Mouse (Mus musculus): ENCODE measurements around the gene Clec12b.
"Not testable (repeated sequence)": the region's sequence is repeated elsewhere in the genome, so short reads cannot be mapped to it uniquely, and the experiment has no call there.

Gene Clec12b

DNA sequence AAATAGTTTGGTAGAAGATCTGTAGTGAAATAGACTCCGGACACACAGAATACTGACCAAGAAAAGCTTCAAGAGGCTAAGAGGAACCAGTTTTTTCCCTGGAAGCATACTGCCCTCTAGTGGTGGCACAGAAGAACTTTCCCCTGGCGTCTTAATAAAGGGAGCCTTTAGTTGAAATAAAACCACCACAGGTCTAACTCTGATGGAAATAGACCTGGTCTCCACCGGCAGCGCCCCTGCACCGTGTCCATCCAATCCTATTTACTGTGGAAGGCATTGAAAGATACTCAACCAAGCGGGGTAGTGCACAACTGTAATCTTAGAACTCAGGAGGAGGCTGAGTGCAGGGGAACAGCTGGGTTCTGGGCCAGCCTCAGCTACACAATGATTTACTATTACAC, 19.7 kb downstream of the Clec12b start:
- DNase-seq: peak; percentile 3

DNA sequence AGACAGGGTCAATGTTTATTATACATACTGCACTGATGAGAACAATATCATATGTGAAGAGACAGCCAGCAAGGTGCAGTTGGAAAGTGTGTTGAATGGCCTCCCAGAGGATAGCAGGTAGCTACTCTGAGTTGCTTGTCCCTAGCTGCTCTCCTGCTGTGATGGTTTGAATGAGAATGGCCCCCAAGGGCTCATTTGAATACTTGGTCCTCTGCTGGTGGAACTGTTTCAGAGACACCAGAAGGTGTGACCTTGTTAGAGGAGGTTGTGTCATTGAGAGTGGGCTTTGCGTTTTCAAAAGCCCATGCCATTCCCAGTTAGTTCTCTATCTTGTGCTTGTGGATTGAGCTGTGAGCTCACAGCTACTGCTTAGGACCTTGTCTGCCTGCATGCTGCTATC, 21.7 kb downstream of the Clec12b start:
- no peak for DNase-seq

DNA sequence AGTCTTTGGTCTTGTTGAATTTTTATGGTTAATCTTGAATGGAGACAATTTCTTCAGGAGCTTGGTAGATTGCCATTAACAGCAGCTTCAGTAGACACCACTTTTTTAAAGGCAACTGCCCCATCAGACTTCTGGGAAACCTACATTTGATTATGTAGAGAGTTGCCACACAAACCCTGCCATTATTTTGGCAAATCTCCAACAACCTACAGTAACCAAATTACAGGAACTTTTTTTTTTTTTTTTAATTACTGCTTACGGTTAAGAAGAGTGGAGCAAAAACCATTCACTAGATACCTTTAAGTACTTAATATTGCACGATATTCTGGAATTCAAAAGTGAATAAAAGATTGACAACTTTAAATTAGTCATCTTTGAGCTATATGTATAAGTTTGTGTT, 26.2 kb downstream of the Clec12b start:
- DNase-seq: no peak

DNA sequence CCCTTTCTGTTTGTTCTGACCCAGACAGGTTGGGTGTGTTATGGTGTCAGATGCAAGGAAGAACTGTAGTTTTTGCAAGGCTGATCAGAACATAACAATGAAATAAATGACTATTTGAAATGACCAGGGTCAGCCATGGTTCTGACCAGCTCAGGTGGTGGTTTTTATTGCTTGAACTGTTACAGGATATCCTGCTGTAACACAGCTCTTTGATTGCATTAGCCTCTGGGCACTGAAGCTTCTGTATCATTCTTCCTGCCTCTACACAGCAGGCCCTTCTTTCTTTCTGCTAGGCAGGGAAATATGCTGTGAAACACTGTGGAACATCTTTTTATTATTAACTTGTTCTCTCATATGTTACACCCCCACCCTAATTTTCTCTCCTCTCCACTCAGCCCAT, 29.2 kb downstream of the Clec12b start:
- no peak for DNase-seq

DNA sequence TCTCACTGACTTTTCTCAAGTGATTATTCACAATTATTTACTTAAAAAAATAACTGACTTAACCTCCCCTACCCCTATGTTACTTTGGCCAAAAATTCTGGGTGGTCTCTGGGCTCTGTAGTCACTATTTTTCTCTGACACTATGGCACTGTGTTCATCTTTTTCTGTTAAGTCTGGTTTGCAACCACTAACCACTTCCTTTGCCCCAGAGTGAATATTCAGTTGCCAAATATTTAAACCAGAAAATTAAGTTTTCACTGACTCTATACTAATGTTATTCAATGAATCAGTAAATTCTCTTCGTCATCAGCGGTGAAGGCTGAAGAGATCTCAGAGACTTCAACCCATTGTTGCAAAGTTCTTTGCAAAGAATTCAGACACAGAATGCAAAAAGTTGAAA, 29.9 kb downstream of the Clec12b start:
- DNase-seq: no peak

DNA sequence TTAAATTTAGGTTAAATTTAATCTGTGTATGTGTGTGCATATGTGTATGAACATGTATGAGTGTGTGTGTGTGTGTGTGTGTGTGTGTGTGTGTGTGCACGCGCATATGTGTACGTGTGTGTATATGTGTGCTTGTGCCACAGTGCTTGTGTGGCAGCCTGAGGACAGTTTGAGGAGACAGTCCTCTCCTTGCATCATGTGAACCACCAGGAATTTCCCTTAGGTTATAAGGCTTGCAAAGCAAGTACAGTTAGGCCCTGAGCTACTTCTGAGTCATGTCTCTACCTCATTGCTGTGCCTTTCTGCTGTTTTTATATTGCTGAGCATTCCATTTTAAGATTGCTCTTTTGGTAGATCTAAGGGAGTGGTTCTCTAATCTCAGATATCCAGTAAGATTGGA, 34.6 kb downstream of the Clec12b start:
- no peak for DNase-seq

DNA sequence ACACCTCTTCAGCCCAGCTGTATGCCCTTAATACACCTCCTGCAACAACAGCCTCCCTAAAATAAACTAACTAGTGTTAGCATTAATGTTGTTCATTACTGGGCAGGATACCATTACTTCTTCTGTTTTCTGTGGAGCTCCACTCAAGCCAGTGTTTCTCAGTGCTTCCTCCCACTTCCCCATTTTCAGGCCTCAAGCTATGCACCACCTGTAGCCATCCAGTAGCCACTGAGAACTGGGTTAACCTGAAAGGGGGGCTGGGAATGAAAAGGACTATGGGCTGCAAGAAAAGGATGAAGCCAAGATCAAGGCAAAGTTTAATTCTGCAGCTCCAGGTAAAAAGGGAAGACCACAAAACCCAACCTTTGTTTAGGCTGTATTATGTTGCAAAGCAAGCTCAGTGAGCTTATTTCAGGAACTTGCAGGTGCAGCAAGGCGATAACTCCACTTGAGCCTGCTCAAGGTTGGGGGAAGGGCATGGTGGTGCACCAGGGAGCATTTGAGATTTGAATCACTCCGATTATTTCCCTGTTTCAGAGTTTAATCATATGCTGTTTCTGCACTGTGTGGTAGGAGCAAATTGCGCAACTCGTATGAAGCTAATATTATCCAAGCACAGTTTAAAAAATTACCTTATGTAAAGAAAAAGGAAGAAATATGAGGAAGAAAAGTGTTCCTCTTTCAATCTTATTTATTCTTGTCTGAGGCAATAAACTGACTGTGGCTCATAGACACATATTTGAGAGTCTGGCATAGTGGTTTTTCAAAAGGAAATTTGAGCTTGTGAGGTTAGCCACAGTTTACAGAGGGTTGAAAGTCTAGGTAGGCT, 35.9 kb downstream of the Clec12b start:
- DNase-seq: no peak

DNA sequence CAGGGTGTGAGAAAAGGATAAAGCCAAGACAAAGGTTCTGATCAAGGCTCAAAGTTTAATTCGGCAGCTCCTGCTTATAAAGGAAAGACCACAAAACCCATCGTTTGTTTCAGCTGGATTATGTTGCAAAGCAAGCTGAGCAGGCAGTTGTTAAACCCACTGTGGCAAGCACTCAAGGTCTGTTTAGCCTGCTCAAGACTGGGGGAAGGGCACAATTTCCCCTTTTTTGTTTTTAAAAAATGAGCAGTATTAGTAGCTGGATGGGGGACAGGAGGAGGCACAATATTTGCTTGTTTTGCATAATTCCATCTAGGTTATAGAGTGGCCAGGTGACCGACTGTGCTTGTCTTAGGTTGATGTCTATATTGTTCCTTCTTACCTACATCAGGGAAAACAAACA, 41.3 kb downstream of the Clec12b start:
- no peak for DNase-seq

DNA sequence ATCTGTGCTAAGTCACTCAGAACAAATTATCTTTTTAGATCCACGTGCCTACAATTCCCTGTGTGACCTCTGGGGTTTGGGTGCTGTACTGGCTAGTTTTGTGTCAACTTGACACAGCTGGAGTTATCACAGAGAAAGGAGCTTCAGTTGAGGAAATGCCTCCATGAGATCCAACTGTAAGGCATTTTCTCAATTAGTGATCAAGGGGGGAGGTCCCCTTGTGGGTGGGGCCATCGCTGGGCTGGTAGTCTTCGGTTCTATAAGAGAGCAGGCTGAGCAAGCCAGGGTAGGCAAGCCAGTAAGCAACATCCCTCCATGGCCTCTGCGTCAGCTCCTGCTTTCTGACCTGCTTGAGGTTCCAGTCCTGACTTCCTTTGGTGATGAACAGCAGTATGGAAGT, 43.3 kb downstream of the Clec12b start, which contains the start of gene Clec12a:
TSS of gene Clec12a (plus strand) at position 301 of the 400 bp plus-strand sequence.
- DNase-seq: not testable (repeated sequence)

DNA sequence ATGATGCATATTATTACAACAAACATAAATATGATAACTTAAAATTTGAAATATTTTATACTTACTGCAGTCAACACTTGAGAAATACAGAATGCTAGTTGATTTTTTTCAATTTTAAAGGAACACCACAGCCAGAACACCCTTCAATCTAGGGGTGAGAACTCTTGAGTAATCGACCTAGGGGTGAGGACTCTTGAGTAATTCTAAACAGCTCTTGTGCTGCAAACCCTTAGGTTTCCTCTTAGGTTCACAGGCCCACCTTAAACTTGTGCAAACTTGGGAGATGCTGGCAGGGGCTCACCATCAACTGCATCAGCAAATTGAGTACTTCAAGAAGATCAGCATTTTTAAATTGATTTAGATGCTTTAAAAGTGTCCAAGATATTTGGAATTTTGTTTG, 47.9 kb downstream of the Clec12b start:
- no peak for DNase-seq

DNA sequence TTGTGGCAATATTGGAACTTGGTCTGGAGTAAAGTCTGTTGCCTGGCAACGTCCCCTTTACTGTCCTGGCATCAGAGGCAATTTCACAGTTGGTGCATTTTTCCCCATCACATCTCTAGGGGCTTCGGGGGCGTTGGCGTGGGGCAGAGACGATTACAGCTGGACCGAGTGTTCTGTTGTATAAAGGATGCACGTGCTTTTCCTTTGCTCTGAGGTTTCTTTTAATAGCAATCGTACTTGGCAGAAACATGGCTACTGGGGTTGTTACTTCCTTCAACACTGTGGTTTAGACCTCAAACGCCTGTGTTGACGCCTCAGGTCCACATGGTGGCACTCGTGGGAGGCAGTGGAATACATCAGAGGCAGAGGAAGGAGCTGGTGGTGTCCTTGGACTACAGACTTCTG, 52.0 kb downstream of the Clec12b start:
- DNase-seq: peak; percentile 40

DNA sequence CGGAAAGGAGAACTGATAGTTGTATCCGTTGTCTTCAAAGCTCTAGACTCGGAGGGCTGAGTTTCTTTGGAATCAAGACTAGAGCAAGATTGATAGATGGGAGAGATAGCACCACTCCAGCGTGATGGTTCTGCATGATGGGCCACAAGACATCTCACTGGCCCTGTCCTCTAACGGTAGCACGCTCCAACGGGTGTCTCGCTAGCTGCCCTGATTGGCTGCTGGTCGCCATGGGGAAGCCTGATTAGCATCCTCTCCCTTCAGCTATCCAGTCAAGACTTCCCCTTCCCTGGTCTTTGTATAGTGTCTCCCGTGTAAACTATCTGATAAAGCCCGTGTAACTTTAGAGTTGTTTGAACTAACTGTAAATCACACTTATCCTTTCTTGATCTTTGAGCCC, 54.1 kb downstream of the Clec12b start, which contains the start of gene 4922502D21Rik:
TSS of gene 4922502D21Rik (minus strand) at position 187 of the 400 bp plus-strand sequence.
- no peak for DNase-seq

DNA sequence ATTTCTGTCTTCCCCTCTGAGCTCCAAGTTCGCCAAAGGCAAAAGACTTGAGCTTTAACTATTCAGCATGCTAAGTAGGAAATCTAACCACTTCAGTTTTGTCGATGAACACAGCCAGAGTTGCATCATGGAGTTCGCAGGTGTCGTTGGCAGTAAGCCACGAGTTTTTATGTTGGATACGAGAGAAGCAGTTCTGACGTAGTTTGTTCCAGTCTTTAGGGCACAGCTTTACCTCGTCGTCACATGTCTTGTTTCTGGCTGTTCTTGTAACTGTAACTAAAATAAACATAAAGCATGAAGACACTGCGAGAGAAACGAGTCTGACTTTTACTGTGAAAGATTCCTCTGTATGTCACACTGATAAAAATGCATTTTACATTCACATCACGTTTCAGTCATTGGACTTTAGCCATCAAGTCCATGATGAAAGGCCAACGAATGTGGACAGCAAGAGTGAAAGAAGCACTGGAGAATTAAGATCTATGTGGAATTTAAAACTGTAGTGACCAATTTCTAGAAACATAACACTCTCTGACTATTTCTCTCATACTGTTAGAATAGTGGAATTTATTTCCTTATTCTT, 59.0 kb downstream of the Clec12b start:
- DNase-seq: no peak

DNA sequence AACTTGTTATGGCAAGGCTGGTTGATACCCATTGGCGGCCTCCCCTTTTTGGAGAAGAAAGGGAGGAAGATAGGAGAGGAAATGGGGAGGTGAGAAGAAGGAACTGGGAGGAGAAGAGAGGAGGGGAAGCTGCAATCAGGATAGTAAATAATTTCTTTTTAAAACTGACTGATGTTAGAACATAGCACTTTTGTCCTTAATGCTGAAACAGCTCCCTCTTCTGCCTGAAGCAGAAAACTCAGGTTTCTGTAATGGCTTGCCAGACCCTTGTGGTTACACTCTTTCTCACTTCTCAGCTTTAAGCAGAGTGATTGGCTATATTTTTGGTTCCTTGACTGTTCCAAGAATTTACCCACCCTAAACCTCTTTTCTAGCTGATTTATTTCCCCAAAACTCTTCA, 59.7 kb downstream of the Clec12b start:
- DNase-seq: no peak
